Mouse (Mus musculus) heart, adult 18-20 months (tissue): ENCODE data around the gene Syndig1. TPM values are rescaled to one million over a fixed set of nuclear protein-coding genes. Genes with fewer than 3 reads are reported as not detected.

ENCODE experiments used
- DNase-seq, 2 experiments: peaks; one replicate each; pipeline ENCODE4 v3.0.0; 2021 to 2022; ENCODE audit warnings: mixed read lengths in 1 of 2
- total RNA-seq, 2 experiments: library from RNA; stranded (reverse); gene quantifications; 2 replicates each; pipeline ENCODE4 v1.2.3; 2021

Gene Syndig1
- total RNA-seq, 2 experiments from 2014 or later, result 0.32 TPM; not detected in 1

GRCm38 (mm10) chr2:149982466-149982865 is 153.5 kb downstream of the Syndig1 start:
- DNase-seq, result no peak

- no peak for DNase-seq
Measured at GRCm38 (mm10) chr2:149983107-149983506, 154.1 kb downstream of the Syndig1 start.

GRCm38 (mm10) chr2:149987610-149988009 is 158.6 kb downstream of the Syndig1 start:
- DNase-seq, result no peak

DNA sequence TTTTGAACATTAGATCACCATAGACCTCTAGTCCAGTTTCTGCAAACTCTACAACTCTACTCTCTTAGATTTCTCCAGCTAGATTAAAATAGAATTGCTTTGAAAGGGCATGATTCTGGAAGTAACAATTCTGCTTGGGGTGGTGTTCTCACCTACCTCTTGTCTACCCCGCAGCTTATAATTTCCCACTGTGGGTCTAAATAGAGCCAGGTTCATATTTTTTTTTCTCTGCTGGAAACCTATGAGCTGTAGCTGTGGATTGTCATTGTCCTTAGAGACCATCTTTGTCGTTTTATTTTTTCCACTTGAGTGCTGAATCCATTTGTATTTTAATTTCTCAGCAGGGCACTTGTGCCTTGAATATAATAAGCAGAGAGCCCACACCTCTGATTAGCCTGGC is 162.5 kb downstream of the Syndig1 start:
- DNase-seq, result no peak

- DNase-seq, result no peak
Measured at GRCm38 (mm10) chr2:149992921-149993320, 163.9 kb downstream of the Syndig1 start.

GRCm38 (mm10) chr2:149996382-149996964 is 167.5 kb downstream of the Syndig1 start:
- no peak for DNase-seq

DNA sequence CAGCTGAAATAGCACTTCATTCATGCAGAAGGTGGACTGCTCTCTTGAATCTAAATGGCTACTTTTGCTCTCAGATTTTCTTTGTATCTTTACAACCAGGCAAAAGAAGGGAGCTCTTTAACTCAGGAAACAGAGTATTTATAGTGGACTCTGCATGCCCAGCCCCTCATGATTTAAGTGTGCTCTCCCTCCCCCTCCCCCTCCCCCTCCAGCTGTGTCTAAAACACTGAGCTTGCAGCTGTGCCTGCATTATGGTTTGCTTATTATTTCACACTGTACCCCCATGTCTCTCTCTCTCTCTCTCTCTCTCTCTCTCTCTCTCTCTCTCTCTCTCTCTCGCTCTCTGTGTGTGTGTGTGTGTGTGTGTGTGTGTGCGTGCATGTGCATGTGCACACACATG is 168.6 kb downstream of the Syndig1 start:
- DNase-seq, result no peak

DNA sequence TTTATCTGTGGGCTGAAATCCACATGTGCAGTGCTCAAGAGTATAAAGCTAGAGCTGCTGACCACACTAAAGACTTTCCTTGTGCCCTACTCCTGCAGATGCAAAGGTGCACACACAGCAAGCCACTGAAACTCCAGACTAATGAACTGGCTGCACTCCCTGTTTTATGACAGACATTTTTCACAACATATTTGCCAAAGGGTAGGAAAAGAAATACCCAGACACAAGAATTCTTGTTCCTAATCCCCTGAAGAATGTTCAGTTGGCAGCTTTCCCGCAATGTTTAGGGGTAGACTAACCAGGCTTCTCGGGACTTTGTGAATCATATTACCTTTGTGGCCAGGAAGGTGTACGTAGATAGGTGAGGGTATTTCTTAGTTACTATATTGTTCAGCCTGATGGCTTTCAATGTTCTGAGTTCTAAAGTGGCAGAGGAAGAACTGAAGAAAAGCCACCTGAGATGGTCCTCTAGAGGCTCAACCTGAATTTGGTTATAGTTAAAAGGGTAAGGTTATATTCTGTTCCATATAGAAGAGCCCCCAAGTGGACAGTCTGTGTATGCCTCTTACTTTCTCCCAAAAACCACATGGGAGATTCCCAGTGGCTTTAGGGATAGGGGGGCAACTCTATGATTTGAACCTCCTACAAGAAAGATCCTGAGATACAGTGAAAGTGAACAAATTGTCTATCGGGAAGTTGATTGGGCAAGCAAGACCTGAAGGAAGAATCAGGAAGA is 169.5 kb downstream of the Syndig1 start:
- no peak for DNase-seq

DNA sequence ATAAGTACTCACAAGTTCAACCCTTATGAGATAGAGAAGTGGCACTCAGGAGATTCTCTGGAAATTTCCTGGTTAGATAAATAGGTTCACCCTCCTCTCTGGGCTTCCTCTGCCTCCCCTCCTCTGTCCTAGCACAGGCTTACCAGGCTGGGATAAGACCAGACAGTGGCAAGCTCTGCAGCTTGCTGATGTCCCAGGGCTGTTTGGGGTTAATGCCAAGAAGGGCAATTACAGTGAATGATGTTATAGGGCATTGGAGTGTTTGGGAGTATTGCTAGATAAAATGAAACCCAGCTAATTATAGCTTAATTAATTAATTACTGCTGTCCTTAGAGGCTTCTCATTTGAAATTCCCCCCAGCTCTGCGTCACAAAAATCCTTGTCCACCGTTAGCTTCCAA is 171.6 kb downstream of the Syndig1 start:
- no peak for DNase-seq

- no peak for DNase-seq
Measured at GRCm38 (mm10) chr2:150003499-150003898, 174.5 kb downstream of the Syndig1 start.

- no peak for DNase-seq
Measured at GRCm38 (mm10) chr2:150012787-150013346, 183.9 kb downstream of the Syndig1 start.

GRCm38 (mm10) chr2:150013785-150014184 is 184.8 kb downstream of the Syndig1 start:
- no peak for DNase-seq

DNA sequence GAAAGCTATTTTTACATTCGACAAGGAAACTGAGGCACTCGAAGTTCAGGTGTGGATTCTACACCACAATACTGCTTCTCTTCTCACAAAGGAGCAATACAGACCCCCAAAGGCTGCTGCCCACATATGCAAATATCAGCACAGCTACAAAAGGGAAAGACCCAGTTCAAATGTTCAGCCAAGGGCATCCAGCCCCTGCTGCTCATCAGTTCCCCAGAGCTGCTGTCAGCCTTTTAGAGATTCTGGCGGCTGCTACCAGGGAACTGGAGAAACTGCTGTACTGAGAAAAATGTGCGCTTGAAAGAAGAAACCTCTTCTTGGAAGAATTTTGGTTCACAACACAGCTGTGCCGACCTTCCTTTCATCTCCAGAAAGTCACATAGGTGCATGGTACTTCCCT is 187.3 kb downstream of the Syndig1 start:
- DNase-seq, result no peak

DNA sequence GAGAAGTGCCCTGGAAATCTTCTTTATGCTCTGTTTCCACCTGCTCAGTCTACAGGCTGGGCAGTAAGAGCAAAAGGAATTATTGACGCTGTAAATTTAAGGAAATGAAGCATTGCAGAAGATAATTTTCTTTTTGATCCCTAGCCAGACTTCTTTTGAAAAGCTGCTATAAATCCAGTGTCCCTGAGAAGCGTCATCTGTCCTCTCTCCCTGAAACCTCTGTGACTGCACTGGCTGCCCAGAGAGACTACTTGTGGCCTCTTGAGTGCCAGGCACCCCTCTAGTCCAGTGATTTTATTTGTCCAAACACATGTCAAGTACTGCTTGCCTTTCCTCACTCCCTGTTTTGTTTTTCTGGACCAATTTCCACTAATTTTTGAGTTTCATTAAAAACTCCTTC is 191.7 kb downstream of the Syndig1 start:
- no peak for DNase-seq

GRCm38 (mm10) chr2:150023873-150024339 is 194.9 kb downstream of the Syndig1 start:
- no peak for DNase-seq

DNA sequence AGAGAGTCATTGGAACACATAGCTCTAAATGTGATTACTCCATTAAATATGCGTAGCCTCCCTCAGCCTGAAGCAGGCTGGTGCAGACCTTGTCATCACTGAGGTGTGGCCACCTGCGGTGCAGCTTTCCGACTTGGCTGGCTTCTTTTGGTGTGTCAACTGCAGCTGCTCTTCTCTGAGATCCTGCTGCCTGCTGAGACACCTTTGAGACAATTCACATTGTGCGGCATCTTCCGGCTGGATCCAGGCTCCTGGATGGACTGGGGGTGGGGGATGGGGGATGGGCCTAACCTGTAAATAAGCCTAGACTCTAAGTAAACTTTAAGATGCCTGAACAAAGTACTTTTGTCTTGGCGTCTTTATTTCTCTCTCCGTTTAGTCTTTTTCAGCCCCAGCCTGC is 214.5 kb downstream of the Syndig1 start:
- DNase-seq, result no peak

Other genes starting within 250 kb of the Syndig1 start
- gene C530025M09Rik, start 2.0 kb downstream of the Syndig1 start, total RNA-seq, result not detected